Mouse (Mus musculus) intestine, embryonic 16.5 days (tissue): Measurements from ENCODE around the gene Gnptg. TPM values are rescaled to one million over a fixed set of nuclear protein-coding genes. Genes with fewer than 3 reads are reported as not detected.
A peak's percentile ranks its signal among the peaks of the same experiment; 100 is the strongest.

Source experiments
- ATAC-seq: fragments of 200-750 bp; cut with Nextera tagmentation; 2 replicates; pipeline ENCODE4 v1.8.0; 2017; ENCODE audit warnings: moderate TSS enrichment, moderate library complexity
- H3K27ac ChIP-seq: fragments of 300-500 bp; sonication (generic); 2 replicates; pipeline ENCODE4 v1.5.1; 2014; ENCODE audit warnings: mild to moderate bottlenecking, low read length
- H3K27me3 ChIP-seq: fragments of 300-500 bp; sonication (generic); replicated peaks from 2 replicates; pipeline ENCODE4 v1.6.1; 2014; ENCODE audit warnings: low read length, control low read depth, mixed read lengths; ENCODE audit not compliant: control insufficient read depth, insufficient read depth
- H3K36me3 ChIP-seq: fragments of 300-500 bp; sonication (generic); 2 replicates; pipeline ENCODE4 v1.6.1; 2014; ENCODE audit warnings: low read length, control low read depth; ENCODE audit not compliant: control insufficient read depth, insufficient read depth
- H3K4me1 ChIP-seq: fragments of 300-500 bp; sonication (generic); 2 replicates; pipeline ENCODE4 v1.6.1; 2014; ENCODE audit warnings: low read length, control low read depth, mixed read lengths; ENCODE audit not compliant: control insufficient read depth, insufficient read depth
- H3K4me2 ChIP-seq: fragments of 300-500 bp; sonication (generic); 2 replicates; pipeline ENCODE4 v1.6.1; 2014; ENCODE audit warnings: low read depth, low read length, control low read depth
- H3K4me3 ChIP-seq: fragments of 300-500 bp; sonication (generic); 2 replicates; pipeline ENCODE4 v1.5.1; 2014; ENCODE audit warnings: mild to moderate bottlenecking, low read length
- H3K9ac ChIP-seq: fragments of 300-500 bp; sonication (generic); 2 replicates; pipeline ENCODE4 v1.6.1; 2014; ENCODE audit warnings: low read depth, low read length
- H3K9me3 ChIP-seq: fragments of 300-500 bp; sonication (generic); 2 replicates; pipeline ENCODE4 v1.6.1; 2016; ENCODE audit warnings: low read length, control low read depth; ENCODE audit not compliant: control insufficient read depth
- WGBS: fragments of 180-500 bp; shearing (Covaris S2); extraction: QIAGEN DNeasy Blood & Tissue Kit; methylation state at CpG from one replicate; pipeline ENCODE4 v1.1.7; 2014; 5-methylcytosine and 5-hydroxymethylcytosine counted together
- polyA plus RNA-seq: library from polyadenylated mRNA; unstranded; fragments of >200 nt; fragmentation: Nextera tagmentation; extraction: Ambion mirVana; gene quantifications from 2 replicates; pipeline ENCODE4 v1.2.1, GENCODE M21; 2015

The Gnptg gene
- 40.6 and 45.8 TPM in 2 replicates for polyA plus RNA-seq

GRCm38 (mm10) chr17:25239695-25240636 lies at the start of gene Gnptg, which contains the start of gene Tsr3:
Gene Gnptg (minus strand): TSS chr17:25240124.
Gene Tsr3 (plus strand): TSS chr17:25240170.
- Histone ChIP-seq H3K4me3 (peak within 1 kb of the TSS; percentile 69), H3K27ac (peak within 1 kb of the TSS; percentile 80), H3K27me3 (no peaks in the 10 kb centered on the region), H3K9ac (peak within 1 kb of the TSS; percentile 82), H3K36me3 (peaks cover 9% of the 10 kb centered on the region), H3K4me2 (peak within 1 kb of the TSS; percentile 88), H3K9me3 (no peaks in the 10 kb centered on the region), H3K4me1 (peaks cover 15% of the 10 kb centered on the region)
- WGBS = under 1% methylated on average over 80 of the region's 80 CpGs
- peak; percentile 93 for ATAC-seq

- no peak overlapping the region for H3K27ac ChIP-seq
- H3K9me3 ChIP-seq = no peaks in the 10 kb centered on the region
- no peaks in the 10 kb centered on the region for H3K36me3 ChIP-seq
- H3K4me1 ChIP-seq = no peaks in the 10 kb centered on the region
- no peak for ATAC-seq
- WGBS = 20% methylated on average over 4 of the region's 4 CpGs
- no peaks in the 10 kb centered on the region for H3K27me3 ChIP-seq
- H3K9ac ChIP-seq = no peak overlapping the region
- H3K4me2 ChIP-seq = no peak overlapping the region
- H3K4me3 ChIP-seq = no peak overlapping the region
Measured at GRCm38 (mm10) chr17:25288842-25289241, 48.9 kb upstream of the Gnptg start.

GRCm38 (mm10) chr17:25285033-25285432 lies 45.1 kb upstream of the Gnptg start:
- Histone ChIP-seq H3K27ac (no peak overlapping the region), H3K36me3 (no peaks in the 10 kb centered on the region), H3K4me3 (no peak overlapping the region), H3K9me3 (no peaks in the 10 kb centered on the region), H3K27me3 (no peaks in the 10 kb centered on the region), H3K4me2 (no peak overlapping the region), H3K9ac (no peak overlapping the region), H3K4me1 (no peaks in the 10 kb centered on the region; the same call in 1 of the 2 replicates)
- WGBS = 21% methylated on average over 3 of the region's 3 CpGs
- ATAC-seq = peak; percentile 40; the same call in 1 of the 2 replicates

GRCm38 (mm10) chr17:25282133-25282532 lies 42.2 kb upstream of the Gnptg start:
- Histone ChIP-seq H3K27me3 (no peaks in the 10 kb centered on the region), H3K9ac (no peak overlapping the region), H3K27ac (no peak overlapping the region), H3K9me3 (no peaks in the 10 kb centered on the region), H3K36me3 (no peaks in the 10 kb centered on the region), H3K4me2 (peak overlapping the region; percentile 4; the same call in 1 of the 2 replicates), H3K4me3 (no peak overlapping the region), H3K4me1 (no peaks in the 10 kb centered on the region; the same call in 1 of the 2 replicates)
- 26% methylated on average over 11 of the region's 11 CpGs for WGBS
- peak; percentile 86 for ATAC-seq

GRCm38 (mm10) chr17:25275833-25276232 lies 35.9 kb upstream of the Gnptg start:
- Histone ChIP-seq H3K4me3 (no peak overlapping the region), H3K4me1 (peaks cover 14% of the 10 kb centered on the region), H3K36me3 (no peaks in the 10 kb centered on the region), H3K4me2 (no peak overlapping the region), H3K27me3 (no peaks in the 10 kb centered on the region), H3K9me3 (no peaks in the 10 kb centered on the region), H3K9ac (no peak overlapping the region), H3K27ac (no peak overlapping the region)
- no peak for ATAC-seq
- 94% methylated on average over 3 of the region's 3 CpGs for WGBS

GRCm38 (mm10) chr17:25274571-25275346 lies 34.8 kb upstream of the Gnptg start, which contains the start of gene Ube2i:
Gene Ube2i (minus strand): TSS chr17:25274622.
- Histone ChIP-seq H3K27ac (peak within 1 kb of the TSS; percentile 99), H3K4me2 (peak within 1 kb of the TSS; percentile 50), H3K9ac (peak within 1 kb of the TSS; percentile 100), H3K27me3 (no peaks in the 10 kb centered on the region), H3K4me3 (peak within 1 kb of the TSS; percentile 96), H3K4me1 (peaks cover 20% of the 10 kb centered on the region), H3K36me3 (no peaks in the 10 kb centered on the region), H3K9me3 (no peaks in the 10 kb centered on the region)
- WGBS = 75% methylated on average over 9 of the region's 9 CpGs
- ATAC-seq = no peak

GRCm38 (mm10) chr17:25273706-25274501 lies 34.0 kb upstream of the Gnptg start:
- 1% methylated on average over 40 of the region's 45 CpGs for WGBS
- Histone ChIP-seq H3K4me2 (peak overlapping the region; percentile 50), H3K9ac (peak overlapping the region; percentile 100), H3K27ac (peak overlapping the region; percentile 99), H3K4me3 (peak overlapping the region; percentile 96), H3K9me3 (no peaks in the 10 kb centered on the region), H3K4me1 (peaks cover 20% of the 10 kb centered on the region), H3K36me3 (no peaks in the 10 kb centered on the region), H3K27me3 (no peaks in the 10 kb centered on the region)
- ATAC-seq = peak; percentile 87

GRCm38 (mm10) chr17:25272951-25273705 lies 33.2 kb upstream of the Gnptg start:
- peak; percentile 92 for ATAC-seq
- no peaks in the 10 kb centered on the region for H3K27me3 ChIP-seq
- H3K4me1 ChIP-seq = peaks cover 20% of the 10 kb centered on the region
- H3K36me3 ChIP-seq = peaks cover 6% of the 10 kb centered on the region
- H3K9ac ChIP-seq = peak overlapping the region; percentile 100
- H3K9me3 ChIP-seq = no peaks in the 10 kb centered on the region
- WGBS = under 1% methylated on average over 91 of the region's 92 CpGs
- H3K4me3 ChIP-seq = peak overlapping the region; percentile 96
- H3K4me2 ChIP-seq = peak overlapping the region; percentile 97
- H3K27ac ChIP-seq = peak overlapping the region; percentile 99
